Mouse (Mus musculus) E14TG2a.4 (cell line): ENCODE measurements at regions not wholly inside any gene's neighbourhood (a gene's known extent, or its start where the extent isn't known, plus 50 kb on each side); places are given as distances from the start of the nearest gene placed in this dataset.

ENCODE experiments used
- CTCF ChIP-seq: conservative IDR thresholded peaks from 2 replicates; pipeline ENCODE4 v1.5.1; 2014; ENCODE audit warnings: low read length
- NANOG ChIP-seq: IDR thresholded peaks from 2 replicates; pipeline ENCODE4 v1.6.1; 2014; ENCODE audit warnings: borderline replicate concordance, low read length, mixed read lengths
- POU5F1 ChIP-seq: IDR thresholded peaks from 2 replicates; pipeline ENCODE4 v1.6.1; 2014; ENCODE audit warnings: low read length, borderline replicate concordance

- TF ChIP-seq CTCF (no peak), NANOG (no peak), POU5F1 (no peak)
Measured at GRCm38 (mm10) chr1:62880882-62881291, 177.8 kb downstream of the Nrp2 start.
